Mouse (Mus musculus): ENCODE measurements around the gene Sp2.

Gene Sp2

GRCm38 (mm10) chr11:96916885-96917396 lies 65.8 kb downstream of the Sp2 start:
- in situ Hi-C loops (cut with MboI; ENCODE audit: low sequenced_read_pairs): loop anchor here (10.0 kb wide), 1 partner anchor 52 kb away; no protein-coding TSS in a partner anchor

GRCm38 (mm10) chr11:96916044-96916884 lies 66.5 kb downstream of the Sp2 start, which contains the start of gene Cdk5rap3:
TSS of gene Cdk5rap3 (minus strand) at chr11:96916496.
- in situ Hi-C loops (cut with MboI; ENCODE audit: low sequenced_read_pairs): loop anchor here (10.0 kb wide), 1 partner anchor 51 kb away; no protein-coding TSS in a partner anchor

- in situ Hi-C loops (cut with MboI; ENCODE audit: low sequenced_read_pairs): loop anchor here (10.0 kb wide), 1 partner anchor 48 kb away; no protein-coding TSS in a partner anchor
Measured at GRCm38 (mm10) chr11:96912682-96913081, 70.1 kb downstream of the Sp2 start.

DNA sequence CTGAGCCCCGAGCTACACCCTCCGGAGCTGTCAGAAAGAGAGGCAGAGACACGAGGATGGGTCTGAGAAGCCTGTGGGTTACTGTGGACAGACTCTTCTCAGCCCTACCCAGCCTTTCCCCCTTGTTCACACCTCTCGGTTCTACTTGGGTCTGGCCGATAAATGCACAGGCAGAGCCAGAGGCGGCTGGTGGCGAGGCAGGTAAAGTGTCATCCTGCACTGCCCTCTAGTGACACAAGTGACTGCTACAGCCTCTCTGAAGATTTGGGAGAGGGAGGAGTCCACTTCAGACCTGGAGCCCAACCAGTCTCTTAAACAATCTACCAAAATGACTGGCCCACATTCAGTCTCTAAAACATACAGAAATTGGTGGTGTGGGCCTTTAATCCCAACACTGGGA lies 72.8 kb downstream of the Sp2 start:
- in situ Hi-C loops (cut with MboI; ENCODE audit: low sequenced_read_pairs): loop anchor here (10.0 kb wide), 1 partner anchor 45 kb away; no protein-coding TSS in a partner anchor

- in situ Hi-C loops (cut with MboI; ENCODE audit: low sequenced_read_pairs): no loop called here
Measured at GRCm38 (mm10) chr11:96908594-96908993, 74.2 kb downstream of the Sp2 start.

- in situ Hi-C loops (cut with MboI; ENCODE audit: low sequenced_read_pairs): no loop called here
Measured at GRCm38 (mm10) chr11:96906431-96907161, 76.2 kb downstream of the Sp2 start.

Measured in CH12F3 (cell line).